Mouse (Mus musculus): ENCODE measurements around the gene Ywhah.

DNA sequence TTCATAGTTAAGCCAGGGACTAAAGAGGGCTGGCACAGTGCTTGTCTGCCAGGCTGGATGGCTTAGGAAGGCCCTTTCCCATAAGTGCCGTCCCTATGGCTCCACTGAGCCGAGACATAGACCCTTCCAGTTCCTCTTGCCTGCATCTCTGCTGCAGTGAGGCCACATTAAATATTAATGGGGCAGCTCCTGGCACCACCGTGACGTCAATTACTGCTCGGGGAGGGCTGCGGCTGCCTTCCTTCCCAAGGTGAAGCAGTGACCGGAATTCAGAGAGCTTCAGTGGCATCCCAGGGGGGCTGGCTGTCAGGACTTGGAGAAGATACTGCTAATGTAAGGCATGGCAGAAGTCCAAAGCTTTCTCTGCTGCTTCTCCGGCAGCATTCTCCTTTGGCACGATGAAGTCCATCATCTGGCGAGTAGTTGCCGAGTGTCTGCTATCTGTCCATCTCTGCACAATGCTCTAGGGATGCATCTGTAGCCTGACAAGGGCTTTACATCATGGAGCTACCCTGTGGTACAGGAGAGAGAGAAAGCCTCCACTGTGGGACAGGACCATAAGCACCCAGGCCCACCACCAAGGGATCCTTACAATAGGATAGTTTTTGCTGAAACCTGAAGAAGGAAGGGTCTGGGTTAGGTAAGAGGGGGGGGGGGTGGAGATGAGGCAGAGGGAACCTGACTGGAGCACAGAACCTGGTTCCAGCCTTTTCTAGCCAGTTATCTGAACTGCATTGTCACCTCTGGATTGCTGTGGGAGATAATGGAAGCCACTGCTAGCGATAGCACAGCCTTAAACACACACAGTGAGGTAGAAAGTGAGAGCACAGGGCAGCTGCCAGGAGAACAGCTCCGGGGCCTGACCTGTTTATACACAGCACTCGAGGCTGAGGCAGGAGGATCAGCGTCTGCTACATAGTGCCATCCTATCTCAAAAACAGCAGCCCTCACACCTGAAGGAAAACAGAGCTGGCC is 7.2 kb upstream of the Ywhah start:
- TF ChIP-seq CTCF (IDR thresholded peaks at IDR 0.05; ENCODE audit: low read depth, low read length) (no peak), POLR2A (IDR thresholded peaks at IDR 0.05; ENCODE audit: extremely low read depth, insufficient read depth, low read length) (no peak)

Data from liver, adult 2 months (tissue).